Mouse (Mus musculus): Measurements from ENCODE around the gene Wsb1. TPM values are rescaled to one million over a fixed set of nuclear protein-coding genes. Genes with fewer than 3 reads are reported as not detected.

The Wsb1 gene
- polyA plus RNA-seq, 1 experiment from 2014 or later: 218 TPM

GRCm38 (mm10) chr11:79288913-79289640, 34.6 kb upstream of the Wsb1 start:
- no peak overlapping the region for H3K9ac ChIP-seq
- no peak overlapping the region for H3K4me2 ChIP-seq
- H3K9me3 ChIP-seq: no peaks in the 10 kb centered on the region
- H3K4me1 ChIP-seq: peaks cover 35% of the 10 kb centered on the region
- ATAC-seq (ENCODE audit: borderline replicate concordance, extremely low read depth, low FRiP score, low TSS enrichment): no peak
- no peaks in the 10 kb centered on the region for H3K36me3 ChIP-seq
- no peak overlapping the region for H3K4me3 ChIP-seq
- WGBS: 60% methylated on average over 5 of the region's 5 CpGs
- H3K27ac ChIP-seq: no peak overlapping the region
- no peaks in the 10 kb centered on the region for H3K27me3 ChIP-seq

- H3K4me3 ChIP-seq: no peak overlapping the region
- no peak for ATAC-seq (ENCODE audit: borderline replicate concordance, extremely low read depth, low FRiP score, low TSS enrichment)
- 50% methylated on average over 7 of the region's 7 CpGs for WGBS
- H3K36me3 ChIP-seq: no peaks in the 10 kb centered on the region
- peaks cover 35% of the 10 kb centered on the region for H3K4me1 ChIP-seq
- H3K27me3 ChIP-seq: no peaks in the 10 kb centered on the region
- H3K27ac ChIP-seq: peak overlapping the region; percentile 26; the same call in 1 of the 2 replicates
- no peak overlapping the region for H3K4me2 ChIP-seq
- no peak overlapping the region for H3K9ac ChIP-seq
- no peaks in the 10 kb centered on the region for H3K9me3 ChIP-seq
Measured at GRCm38 (mm10) chr11:79288278-79288843, 33.9 kb upstream of the Wsb1 start.

- no peak overlapping the region for H3K4me3 ChIP-seq
- H3K4me1 ChIP-seq: peaks cover 35% of the 10 kb centered on the region
- no peaks in the 10 kb centered on the region for H3K27me3 ChIP-seq
- H3K9me3 ChIP-seq: no peaks in the 10 kb centered on the region
- no peak overlapping the region for H3K9ac ChIP-seq
- H3K27ac ChIP-seq: peak overlapping the region; percentile 59
- no peak overlapping the region for H3K4me2 ChIP-seq
- no peaks in the 10 kb centered on the region for H3K36me3 ChIP-seq
- WGBS: 47% methylated on average over 6 of the region's 6 CpGs
- peak; percentile 66; the same call in 1 of the 2 replicates for ATAC-seq (ENCODE audit: borderline replicate concordance, extremely low read depth, low FRiP score, low TSS enrichment)
Measured at GRCm38 (mm10) chr11:79287447-79287846, 33.0 kb upstream of the Wsb1 start.

- H3K9me3 ChIP-seq: no peaks in the 10 kb centered on the region
- H3K27me3 ChIP-seq: no peaks in the 10 kb centered on the region
- no peaks in the 10 kb centered on the region for H3K36me3 ChIP-seq
- H3K27ac ChIP-seq: no peak overlapping the region
- H3K4me1 ChIP-seq: peaks cover 36% of the 10 kb centered on the region
- no peak overlapping the region for H3K4me2 ChIP-seq
- ATAC-seq (ENCODE audit: borderline replicate concordance, extremely low read depth, low FRiP score, low TSS enrichment): no peak
- no peak overlapping the region for H3K9ac ChIP-seq
- WGBS: 30% methylated on average over 9 of the region's 9 CpGs
- H3K4me3 ChIP-seq: no peak overlapping the region
Measured at GRCm38 (mm10) chr11:79286305-79286799, 31.9 kb upstream of the Wsb1 start.

- Histone ChIP-seq H3K27ac (no peak overlapping the region), H3K4me2 (no peak overlapping the region), H3K9me3 (no peaks in the 10 kb centered on the region), H3K9ac (no peak overlapping the region), H3K4me1 (peaks cover 42% of the 10 kb centered on the region), H3K4me3 (no peak overlapping the region), H3K36me3 (no peaks in the 10 kb centered on the region), H3K27me3 (no peaks in the 10 kb centered on the region)
- WGBS: 92% methylated on average over 4 of the region's 4 CpGs
- no peak for ATAC-seq (ENCODE audit: borderline replicate concordance, extremely low read depth, low FRiP score, low TSS enrichment)
Measured at GRCm38 (mm10) chr11:79283350-79284030, 29.0 kb upstream of the Wsb1 start.

GRCm38 (mm10) chr11:79281396-79281795, 26.9 kb upstream of the Wsb1 start:
- H3K9me3 ChIP-seq: no peaks in the 10 kb centered on the region
- no peak for ATAC-seq (ENCODE audit: borderline replicate concordance, extremely low read depth, low FRiP score, low TSS enrichment)
- 28% methylated on average over 5 of the region's 5 CpGs for WGBS
- peaks cover 25% of the 10 kb centered on the region for H3K4me1 ChIP-seq
- H3K27ac ChIP-seq: no peak overlapping the region
- no peak overlapping the region for H3K9ac ChIP-seq
- no peak overlapping the region for H3K4me3 ChIP-seq
- H3K27me3 ChIP-seq: no peaks in the 10 kb centered on the region
- H3K36me3 ChIP-seq: no peaks in the 10 kb centered on the region
- H3K4me2 ChIP-seq: no peak overlapping the region

GRCm38 (mm10) chr11:79279732-79280405, 25.4 kb upstream of the Wsb1 start:
- ATAC-seq (ENCODE audit: borderline replicate concordance, extremely low read depth, low FRiP score, low TSS enrichment): peak; percentile 55; the same call in 1 of the 2 replicates
- no peaks in the 10 kb centered on the region for H3K27me3 ChIP-seq
- no peak overlapping the region for H3K4me2 ChIP-seq
- H3K9me3 ChIP-seq: no peaks in the 10 kb centered on the region
- H3K4me3 ChIP-seq: no peak overlapping the region
- 27% methylated on average over 2 of the region's 2 CpGs for WGBS
- peaks cover 19% of the 10 kb centered on the region for H3K4me1 ChIP-seq
- no peaks in the 10 kb centered on the region for H3K36me3 ChIP-seq
- H3K27ac ChIP-seq: peak overlapping the region; percentile 70
- H3K9ac ChIP-seq: no peak overlapping the region

GRCm38 (mm10) chr11:79273757-79274156, 19.3 kb upstream of the Wsb1 start:
- 39% methylated on average over 4 of the region's 4 CpGs for WGBS
- no peaks in the 10 kb centered on the region for H3K9me3 ChIP-seq
- no peak overlapping the region for H3K4me3 ChIP-seq
- no peak overlapping the region for H3K4me2 ChIP-seq
- H3K9ac ChIP-seq: no peak overlapping the region
- no peak for ATAC-seq (ENCODE audit: borderline replicate concordance, extremely low read depth, low FRiP score, low TSS enrichment)
- H3K36me3 ChIP-seq: no peaks in the 10 kb centered on the region
- peaks cover 5% of the 10 kb centered on the region; the same call in 1 of the 2 replicates for H3K4me1 ChIP-seq
- H3K27me3 ChIP-seq: no peaks in the 10 kb centered on the region
- no peak overlapping the region for H3K27ac ChIP-seq

- H3K9me3 ChIP-seq: no peaks in the 10 kb centered on the region
- H3K4me1 ChIP-seq: peaks cover 3% of the 10 kb centered on the region; the same call in 1 of the 2 replicates
- H3K4me2 ChIP-seq: no peak overlapping the region
- 56% methylated on average over 4 of the region's 4 CpGs for WGBS
- no peak for ATAC-seq (ENCODE audit: borderline replicate concordance, extremely low read depth, low FRiP score, low TSS enrichment)
- no peaks in the 10 kb centered on the region for H3K36me3 ChIP-seq
- H3K27me3 ChIP-seq: no peaks in the 10 kb centered on the region
- H3K4me3 ChIP-seq: no peak overlapping the region
- no peak overlapping the region for H3K9ac ChIP-seq
- H3K27ac ChIP-seq: no peak overlapping the region
Measured at GRCm38 (mm10) chr11:79273039-79273438, 18.6 kb upstream of the Wsb1 start.

GRCm38 (mm10) chr11:79267171-79267570, 12.7 kb upstream of the Wsb1 start:
- peak; percentile 69; the same call in 1 of the 2 replicates for ATAC-seq (ENCODE audit: borderline replicate concordance, extremely low read depth, low FRiP score, low TSS enrichment)
- 4% methylated on average over 1 of the region's 1 CpGs for WGBS
- H3K27ac ChIP-seq: peak overlapping the region; percentile 61

GRCm38 (mm10) chr11:79264376-79264775, 9.9 kb upstream of the Wsb1 start:
- 25% methylated on average over 3 of the region's 3 CpGs for WGBS
- Histone ChIP-seq H3K9me3 (no peaks in the 10 kb centered on the region; the same call in 1 of the 2 replicates), H3K36me3 (no peaks in the 10 kb centered on the region), H3K27ac (peak overlapping the region; percentile 42; the same call in 1 of the 2 replicates), H3K4me3 (no peak overlapping the region), H3K27me3 (no peaks in the 10 kb centered on the region), H3K9ac (no peak overlapping the region), H3K4me2 (no peak overlapping the region), H3K4me1 (peaks cover 5% of the 10 kb centered on the region; the same call in 1 of the 2 replicates)
- no peak for ATAC-seq (ENCODE audit: borderline replicate concordance, extremely low read depth, low FRiP score, low TSS enrichment)

More at GRCm38 (mm10) chr11:79267171-79267570, 12.7 kb upstream of the Wsb1 start:
- Histone ChIP-seq H3K4me2 (no peak overlapping the region), H3K9me3 (no peaks in the 10 kb centered on the region), H3K36me3 (no peaks in the 10 kb centered on the region), H3K27me3 (no peaks in the 10 kb centered on the region), H3K4me3 (no peak overlapping the region), H3K9ac (no peak overlapping the region), H3K4me1 (peaks cover 5% of the 10 kb centered on the region; the same call in 1 of the 2 replicates)

Data from lung, embryonic 15.5 days (tissue).